Mouse (Mus musculus) liver, embryonic 16.5 days (tissue): ENCODE data around the gene Esrrg. TPM values are rescaled to one million over a fixed set of nuclear protein-coding genes. Genes with fewer than 3 reads are reported as not detected.

ENCODE experiments used
- ATAC-seq: fragments of 200-750 bp; cut with Nextera tagmentation; 2 replicates; pipeline ENCODE4 v1.8.0; 2017; ENCODE audit warnings: low read depth, mild to moderate bottlenecking, moderate number of reproducible peaks, moderate library complexity
- H3K27ac ChIP-seq: fragments of 300-500 bp; sonication (generic); 2 replicates; pipeline ENCODE4 v1.5.1; 2014; ENCODE audit warnings: mild to moderate bottlenecking, low read length
- H3K27me3 ChIP-seq: fragments of 300-500 bp; sonication (generic); 2 replicates; pipeline ENCODE4 v1.6.1; 2014; ENCODE audit warnings: low read depth, low read length, mixed read lengths; ENCODE audit not compliant: control insufficient read depth, insufficient read depth
- H3K36me3 ChIP-seq: fragments of 300-500 bp; sonication (generic); 2 replicates; pipeline ENCODE4 v1.6.1; 2014; ENCODE audit warnings: mild to moderate bottlenecking; ENCODE audit not compliant: control insufficient read depth, insufficient read depth
- H3K4me1 ChIP-seq: fragments of 300-500 bp; sonication (generic); 2 replicates; pipeline ENCODE4 v1.6.1; 2014; ENCODE audit warnings: low read depth, low read length, mixed read lengths; ENCODE audit not compliant: control insufficient read depth
- H3K4me2 ChIP-seq: fragments of 300-500 bp; sonication (generic); 2 replicates; pipeline ENCODE4 v1.6.1; 2014; ENCODE audit warnings: low read depth, low read length, mixed read lengths
- H3K4me3 ChIP-seq: fragments of 300-500 bp; sonication (generic); 2 replicates; pipeline ENCODE4 v1.5.1; 2014; ENCODE audit warnings: low read depth, mild to moderate bottlenecking, low read length
- H3K9ac ChIP-seq: fragments of 300-500 bp; sonication (generic); 2 replicates; pipeline ENCODE4 v1.6.1; 2014; ENCODE audit warnings: low read depth, low read length
- H3K9me3 ChIP-seq: fragments of 300-500 bp; sonication (generic); replicated peaks from 2 replicates; pipeline ENCODE4 v1.6.1; 2016; ENCODE audit warnings: low read length; ENCODE audit not compliant: control insufficient read depth
- WGBS: fragments of 180-500 bp; shearing (Covaris S2); extraction: QIAGEN DNeasy Blood & Tissue Kit; methylation state at CpG from one replicate; pipeline ENCODE4 v1.1.7; 2014; ENCODE audit not compliant: insufficient replicate concordance; 5-methylcytosine and 5-hydroxymethylcytosine counted together
- polyA plus RNA-seq: library from polyadenylated mRNA; unstranded; fragments of >200 nt; fragmentation: Nextera tagmentation; extraction: Ambion mirVana; gene quantifications from 2 replicates; pipeline ENCODE4 v1.2.1, GENCODE M21; 2015

Esrrg gene
- polyA plus RNA-seq, 1 experiment from 2014 or later, result 0.19 TPM

DNA sequence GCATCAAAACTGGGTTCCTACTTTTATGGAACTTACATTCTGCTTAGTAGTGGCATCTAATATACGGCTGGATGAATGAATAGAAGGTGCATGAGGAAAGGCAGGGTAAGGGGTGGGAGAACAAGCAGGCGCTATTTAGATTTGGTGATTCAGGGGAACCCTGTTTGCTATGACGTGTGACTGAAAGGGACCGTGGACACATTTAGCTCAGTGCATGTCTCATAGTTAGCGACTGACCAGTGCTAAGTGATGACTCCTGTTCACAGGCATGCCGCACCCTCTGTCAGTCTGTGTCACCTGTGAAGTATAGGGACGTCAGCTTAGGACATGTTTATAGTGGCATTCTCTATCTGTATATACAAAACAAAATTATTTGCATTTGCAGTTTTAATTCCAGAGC is 132.7 kb downstream of the Esrrg start:
- H3K4me3 ChIP-seq, result no peak overlapping the region
- no peaks in the 10 kb centered on the region for H3K27me3 ChIP-seq
- H3K4me2 ChIP-seq, result no peak overlapping the region
- no peaks in the 10 kb centered on the region for H3K9me3 ChIP-seq
- H3K36me3 ChIP-seq, result no peaks in the 10 kb centered on the region
- ATAC-seq, result no peak
- 72% methylated on average over 7 of the region's 7 CpGs for WGBS
- no peaks in the 10 kb centered on the region for H3K4me1 ChIP-seq
- no peak overlapping the region for H3K27ac ChIP-seq
- no peak overlapping the region for H3K9ac ChIP-seq

DNA sequence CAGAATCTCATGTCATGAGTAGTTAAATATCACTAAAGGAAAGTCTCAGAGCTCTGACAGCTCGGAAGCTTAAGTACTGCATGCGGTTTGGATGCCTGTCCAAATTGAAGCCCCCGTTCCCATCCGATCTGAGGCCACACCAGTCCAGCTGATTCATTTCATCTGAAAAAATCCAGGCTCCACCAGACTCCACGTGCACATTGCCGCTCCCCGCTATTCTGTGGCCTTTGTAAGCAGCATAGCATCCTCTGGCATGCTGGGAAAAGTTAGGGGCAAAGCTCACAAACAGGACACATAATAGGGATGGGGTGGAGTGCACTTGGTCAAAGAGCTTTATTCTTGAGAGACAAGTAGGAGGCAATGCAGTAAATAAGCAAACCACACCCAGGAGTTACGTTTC is 133.5 kb downstream of the Esrrg start:
- Histone ChIP-seq H3K4me1 (no peaks in the 10 kb centered on the region), H3K27me3 (no peaks in the 10 kb centered on the region), H3K9me3 (no peaks in the 10 kb centered on the region), H3K4me2 (no peak overlapping the region), H3K27ac (no peak overlapping the region), H3K36me3 (no peaks in the 10 kb centered on the region), H3K9ac (no peak overlapping the region), H3K4me3 (no peak overlapping the region)
- WGBS, result 65% methylated on average over 8 of the region's 8 CpGs
- no peak for ATAC-seq

DNA sequence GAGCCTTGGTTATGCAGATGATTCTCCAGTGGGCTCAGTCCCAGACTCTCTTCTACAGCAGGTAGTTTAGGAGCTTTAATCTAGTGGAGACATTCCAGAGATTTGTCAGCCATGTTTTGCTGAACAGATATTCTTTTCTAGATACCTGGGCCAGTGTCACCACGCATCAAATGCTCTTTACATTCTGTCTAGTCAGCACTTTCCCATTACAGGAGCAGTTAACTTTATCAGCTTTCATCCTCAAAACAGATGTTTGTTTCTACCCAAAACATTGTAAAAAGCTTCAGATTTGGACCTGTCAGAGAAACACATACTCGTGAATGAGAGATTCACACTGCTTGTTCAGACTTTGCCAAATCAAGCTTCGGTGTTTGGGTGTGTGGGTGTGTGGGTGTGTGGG is 140.7 kb downstream of the Esrrg start:
- no peaks in the 10 kb centered on the region for H3K27me3 ChIP-seq
- no peak overlapping the region for H3K9ac ChIP-seq
- ATAC-seq, result no peak
- no peaks in the 10 kb centered on the region for H3K36me3 ChIP-seq
- no peaks in the 10 kb centered on the region for H3K9me3 ChIP-seq
- H3K4me2 ChIP-seq, result no peak overlapping the region
- WGBS, result 52% methylated on average over 3 of the region's 3 CpGs
- no peak overlapping the region for H3K4me3 ChIP-seq
- no peak overlapping the region for H3K27ac ChIP-seq
- no peaks in the 10 kb centered on the region for H3K4me1 ChIP-seq

DNA sequence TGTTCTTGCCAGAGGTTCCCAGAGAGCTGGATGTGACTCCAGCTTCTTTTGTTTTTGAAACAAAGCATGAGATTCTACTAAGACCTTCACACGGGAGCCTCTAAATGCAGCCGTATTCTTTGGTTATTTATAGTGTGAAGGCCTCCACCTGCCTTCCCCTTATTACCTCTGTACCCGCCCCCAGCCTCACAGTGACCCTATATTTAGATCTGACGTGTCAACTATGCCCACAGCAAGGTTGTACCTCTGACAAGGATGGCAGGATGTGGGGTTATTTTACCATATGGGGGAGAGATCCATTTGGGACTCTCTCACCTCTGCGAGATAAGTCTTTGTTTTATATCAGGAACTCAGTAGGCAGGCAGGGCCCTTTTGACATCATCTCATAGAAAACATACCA is 141.3 kb downstream of the Esrrg start:
- Histone ChIP-seq H3K27me3 (no peaks in the 10 kb centered on the region), H3K36me3 (no peaks in the 10 kb centered on the region), H3K9ac (no peak overlapping the region), H3K27ac (no peak overlapping the region), H3K4me1 (no peaks in the 10 kb centered on the region), H3K4me2 (no peak overlapping the region), H3K9me3 (no peaks in the 10 kb centered on the region), H3K4me3 (no peak overlapping the region)
- no peak for ATAC-seq
- WGBS, result 46% methylated on average over 5 of the region's 5 CpGs

DNA sequence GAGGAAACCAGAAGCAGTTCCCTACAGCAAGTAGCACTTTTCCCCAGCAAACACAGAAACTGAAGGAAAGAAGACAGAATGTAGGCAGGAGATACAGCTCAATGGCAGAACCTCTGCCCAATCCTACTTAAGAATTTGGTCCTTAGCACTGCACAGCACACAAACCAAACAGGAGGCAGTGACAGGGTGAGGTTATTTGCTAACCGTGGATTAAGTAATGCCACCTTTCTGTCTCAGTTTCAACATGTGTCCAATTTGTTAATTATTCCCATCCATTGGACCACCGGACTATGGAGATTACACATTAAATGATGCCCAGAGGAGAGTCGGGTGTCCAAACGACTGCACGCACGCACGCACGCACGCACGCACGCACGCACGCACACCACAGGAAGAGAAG is 146.9 kb downstream of the Esrrg start:
- H3K27me3 ChIP-seq, result no peaks in the 10 kb centered on the region
- H3K9me3 ChIP-seq, result no peaks in the 10 kb centered on the region
- 79% methylated on average over 13 of the region's 13 CpGs for WGBS
- no peak overlapping the region for H3K4me2 ChIP-seq
- no peak overlapping the region for H3K9ac ChIP-seq
- no peaks in the 10 kb centered on the region for H3K4me1 ChIP-seq
- no peaks in the 10 kb centered on the region for H3K36me3 ChIP-seq
- H3K27ac ChIP-seq, result no peak overlapping the region
- ATAC-seq, result no peak
- H3K4me3 ChIP-seq, result no peak overlapping the region

DNA sequence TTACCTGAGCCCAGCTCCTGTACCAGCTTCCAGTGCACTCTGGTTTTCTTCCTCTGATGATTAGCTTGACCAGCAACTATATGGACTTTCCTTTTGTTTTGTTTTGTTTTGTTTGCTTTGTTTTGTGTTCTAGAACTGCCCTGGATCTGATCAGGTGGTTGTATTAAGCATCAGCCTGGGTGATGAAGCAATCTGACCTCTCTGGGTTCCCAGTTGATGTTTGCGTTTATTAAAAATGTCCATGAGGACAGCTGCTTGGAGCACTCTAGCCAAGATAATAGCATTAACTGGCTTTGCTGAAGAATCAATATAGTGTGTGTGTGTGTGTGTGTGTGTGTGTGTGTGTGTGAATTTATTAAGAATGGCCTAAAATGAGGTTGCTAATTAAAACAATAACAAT is 149.4 kb downstream of the Esrrg start:
- Histone ChIP-seq H3K9me3 (no peaks in the 10 kb centered on the region), H3K27ac (no peak overlapping the region), H3K4me3 (no peak overlapping the region), H3K4me1 (no peaks in the 10 kb centered on the region), H3K4me2 (no peak overlapping the region), H3K9ac (no peak overlapping the region), H3K27me3 (no peaks in the 10 kb centered on the region), H3K36me3 (no peaks in the 10 kb centered on the region)
- 61% methylated on average over 1 of the region's 1 CpGs for WGBS
- no peak for ATAC-seq

DNA sequence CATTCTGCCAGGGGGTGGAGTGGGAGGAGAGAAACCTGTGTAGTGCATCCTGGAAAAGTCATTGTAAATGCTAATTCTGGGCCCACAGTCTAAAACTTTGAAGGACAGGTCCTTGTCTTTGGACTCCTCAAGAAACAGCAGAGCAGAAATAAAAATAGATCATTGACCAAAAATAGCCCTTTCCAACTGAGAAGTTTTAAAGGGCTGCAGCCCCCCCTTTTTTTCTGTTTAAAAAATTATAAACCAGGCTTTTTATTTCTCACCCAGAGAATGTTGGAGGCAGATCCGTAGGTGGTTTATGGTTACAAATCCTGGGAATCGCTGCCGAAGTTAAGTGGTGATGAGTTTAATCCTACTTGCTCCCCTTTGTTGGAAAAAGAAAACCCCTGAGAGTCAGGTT is 150.0 kb downstream of the Esrrg start:
- Histone ChIP-seq H3K9ac (no peak overlapping the region), H3K4me3 (no peak overlapping the region), H3K4me2 (no peak overlapping the region), H3K27me3 (no peaks in the 10 kb centered on the region), H3K27ac (no peak overlapping the region), H3K36me3 (no peaks in the 10 kb centered on the region), H3K9me3 (no peaks in the 10 kb centered on the region), H3K4me1 (no peaks in the 10 kb centered on the region)
- no peak for ATAC-seq
- WGBS, result 70% methylated on average over 3 of the region's 3 CpGs

DNA sequence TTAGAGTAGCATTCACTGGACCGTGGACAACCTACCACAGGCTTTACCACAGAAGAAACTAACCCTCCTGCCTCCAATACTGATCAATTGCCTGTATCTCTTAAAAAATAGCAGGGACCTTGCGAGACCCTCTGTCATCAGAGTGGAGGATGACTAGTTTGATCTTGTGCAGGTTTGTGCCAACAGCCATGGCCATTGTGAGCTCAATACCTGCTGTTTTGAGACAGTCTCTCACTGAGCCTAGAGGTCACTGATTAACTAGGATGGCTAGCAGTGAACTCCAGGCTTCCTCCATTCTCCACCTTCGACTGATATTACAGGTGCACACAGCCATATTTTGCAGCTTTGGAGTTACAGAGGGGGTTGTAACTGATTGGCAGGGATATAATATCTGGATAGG is 150.9 kb downstream of the Esrrg start:
- H3K27ac ChIP-seq, result no peak overlapping the region
- no peaks in the 10 kb centered on the region for H3K27me3 ChIP-seq
- peak; percentile 37; the same call in 1 of the 2 replicates for ATAC-seq
- H3K4me3 ChIP-seq, result no peak overlapping the region
- H3K9ac ChIP-seq, result no peak overlapping the region
- no peaks in the 10 kb centered on the region for H3K4me1 ChIP-seq
- no peaks in the 10 kb centered on the region for H3K36me3 ChIP-seq
- WGBS, result 44% methylated on average over 3 of the region's 3 CpGs
- H3K9me3 ChIP-seq, result no peaks in the 10 kb centered on the region
- no peak overlapping the region for H3K4me2 ChIP-seq

DNA sequence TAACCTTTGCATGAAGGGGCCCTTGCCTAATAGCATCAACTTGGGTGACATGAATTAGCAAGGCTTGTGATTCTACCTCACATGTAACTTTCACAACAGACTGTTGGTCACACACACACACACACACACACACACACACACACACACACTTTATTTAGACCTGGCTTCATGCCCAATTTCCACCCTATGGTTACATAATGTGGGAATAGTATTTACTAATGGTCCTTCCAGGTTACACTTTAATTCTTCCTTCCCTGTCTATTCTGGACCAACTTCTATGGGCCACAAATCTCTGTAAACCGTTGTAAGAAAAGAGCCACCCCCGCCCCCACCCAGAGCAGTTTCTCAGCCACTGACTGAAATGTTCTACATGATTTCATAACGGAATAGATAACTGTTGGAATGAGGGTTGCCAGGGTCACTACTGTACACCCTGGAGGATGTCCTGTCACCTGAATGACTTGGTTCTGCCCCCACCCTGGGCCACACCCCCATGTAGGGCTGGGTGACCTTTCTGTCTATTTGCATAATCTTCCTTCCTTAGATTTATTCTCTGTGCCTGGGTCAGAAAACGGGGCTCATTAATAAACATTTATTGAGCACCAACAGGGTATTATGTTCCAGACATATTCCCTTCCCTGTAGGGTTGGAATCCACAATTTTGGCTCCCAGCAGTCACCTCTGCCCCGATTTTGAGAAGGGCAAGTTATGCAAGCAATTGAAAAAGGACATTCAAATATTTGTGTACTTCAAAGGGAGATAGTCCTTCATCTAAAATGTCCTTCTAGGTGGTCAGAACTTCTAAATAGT is 154.3 kb downstream of the Esrrg start:
- H3K9me3 ChIP-seq, result no peaks in the 10 kb centered on the region
- H3K27ac ChIP-seq, result no peak overlapping the region
- H3K9ac ChIP-seq, result no peak overlapping the region
- H3K27me3 ChIP-seq, result no peaks in the 10 kb centered on the region
- WGBS, result 41% methylated on average over 5 of the region's 5 CpGs
- no peaks in the 10 kb centered on the region for H3K36me3 ChIP-seq
- peak; percentile 66 for ATAC-seq
- no peak overlapping the region for H3K4me2 ChIP-seq
- H3K4me3 ChIP-seq, result no peak overlapping the region
- H3K4me1 ChIP-seq, result no peaks in the 10 kb centered on the region
